Mouse (Mus musculus): ENCODE data around the gene Cdc42bpg.

DNA sequence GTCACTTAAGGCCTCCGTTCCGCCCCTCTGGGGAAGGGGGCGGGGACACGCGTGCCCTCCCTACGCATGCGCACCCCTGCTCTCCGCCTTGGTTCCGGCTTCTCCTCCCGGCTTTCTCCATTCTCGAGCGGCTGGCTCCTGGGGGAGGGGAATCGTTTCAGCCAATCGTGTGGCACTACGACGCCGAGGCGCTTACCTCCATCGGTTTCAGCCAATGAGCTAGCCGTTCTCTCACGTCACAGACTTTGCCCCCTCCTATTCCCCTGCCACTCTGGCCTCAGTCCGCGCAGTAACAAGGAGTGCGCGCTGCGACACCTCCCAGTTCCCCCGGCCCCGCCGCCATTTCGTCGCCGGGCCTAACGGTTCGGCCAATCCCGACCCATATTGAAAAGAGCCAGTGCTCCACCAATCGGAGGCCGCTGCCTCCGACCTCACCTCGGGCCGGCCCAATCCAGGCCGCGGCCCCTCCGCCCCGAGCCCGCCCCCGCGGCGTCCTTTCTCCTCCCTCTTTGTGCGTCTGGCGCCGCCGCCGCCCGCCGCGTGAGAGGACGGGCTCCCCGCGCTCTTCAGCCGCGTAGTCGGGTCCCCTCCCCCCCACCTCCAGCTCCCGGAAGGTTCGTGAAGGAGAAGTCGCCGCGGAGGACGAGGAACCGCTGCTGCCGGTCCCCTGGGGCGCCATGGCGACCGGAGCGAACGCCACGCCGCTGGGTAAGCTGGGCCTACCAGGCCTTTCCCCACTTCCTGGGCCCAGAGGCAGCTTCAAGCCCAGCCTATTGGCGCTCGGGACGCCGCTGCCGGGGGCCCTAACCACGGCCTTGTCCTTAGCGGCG, 57.4 kb downstream of the Cdc42bpg start, which contains the start of gene Sf1:
- no peak for TF ChIP-seq CTCF (IDR thresholded peaks at IDR 0.05; ENCODE audit: low read depth)
- TF ChIP-seq EP300 (IDR thresholded peaks at IDR 0.05; ENCODE audit: low read depth) = no peak
